Mouse (Mus musculus): Measurements from ENCODE around the gene Lipn.

DNA sequence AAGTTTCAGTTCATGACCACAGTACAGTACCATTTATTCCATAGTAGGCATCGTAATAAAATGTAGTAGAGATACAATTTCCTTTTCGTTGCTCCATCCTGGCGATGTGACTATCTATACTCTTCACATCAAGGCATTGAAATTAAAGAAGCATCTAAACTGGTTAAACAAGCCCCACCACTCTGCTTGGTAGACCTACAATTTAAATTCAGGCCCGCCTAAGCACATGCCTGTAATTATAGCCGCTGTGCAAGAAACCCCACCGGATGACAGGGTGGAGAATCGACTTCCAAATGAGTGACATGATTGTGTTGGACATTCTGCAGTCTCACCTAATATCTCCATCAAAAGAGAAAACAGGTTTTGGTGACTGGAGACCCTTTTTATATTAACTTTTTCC is 34.7 kb downstream of the Lipn start:
- TF ChIP-seq CTCF (IDR thresholded peaks at IDR 0.05; ENCODE audit: low read depth) (no peak), EP300 (optimal IDR thresholded peaks at IDR 0.05) (no peak)
